Mouse (Mus musculus) testis, postnatal 10 days (tissue): ENCODE measurements around the gene Tbc1d8.

ENCODE experiments used
- DNase-seq: peaks from one replicate; pipeline ENCODE4 v3.0.0; 2021; ENCODE audit warnings: low spot score

Tbc1d8 gene

DNA sequence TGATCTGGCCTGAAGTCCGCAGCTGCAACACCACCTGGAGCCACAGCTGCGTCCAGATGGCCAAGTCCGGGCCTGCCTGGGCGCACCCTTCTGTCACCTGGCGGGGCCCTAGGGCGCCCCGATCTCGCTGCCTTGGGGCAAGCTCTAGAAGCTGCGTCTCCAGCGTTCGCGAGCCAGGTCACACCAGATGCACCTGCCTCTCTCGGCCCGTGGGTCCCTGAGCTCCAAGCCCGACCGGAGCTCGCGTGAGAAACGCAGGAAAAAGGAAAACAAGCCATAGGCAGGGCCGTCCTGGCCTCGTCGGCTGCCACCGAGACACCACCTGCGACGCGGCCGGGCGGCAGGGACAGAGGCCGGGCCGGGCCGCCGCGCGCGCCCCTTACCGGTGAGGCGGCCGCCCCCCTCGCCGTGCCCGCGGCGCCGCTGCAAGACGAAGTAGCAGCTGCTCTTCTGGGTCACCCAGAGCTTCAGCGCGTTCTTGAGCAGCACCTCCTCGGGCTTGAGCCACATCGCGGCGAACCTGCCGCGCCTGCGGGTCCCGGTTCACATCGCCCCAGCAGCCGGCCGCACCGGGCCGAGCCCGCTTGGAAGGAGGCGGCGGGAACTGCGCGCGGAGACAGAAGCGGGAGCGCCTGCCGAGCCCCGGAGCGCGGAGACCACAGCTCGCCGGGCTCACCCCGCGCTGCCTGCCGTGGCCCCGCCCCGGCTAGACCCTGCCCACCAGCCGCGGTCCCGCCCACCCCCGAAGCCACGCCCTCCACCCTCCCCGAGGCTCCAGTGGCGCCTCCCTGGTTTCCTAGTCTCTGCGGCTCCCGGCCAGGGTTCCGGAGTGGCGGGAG, at the start of gene Tbc1d8:
Gene Tbc1d8 (minus strand): TSS at position 699 of the 839 bp plus-strand sequence.
- peak; percentile 93 for DNase-seq

DNA sequence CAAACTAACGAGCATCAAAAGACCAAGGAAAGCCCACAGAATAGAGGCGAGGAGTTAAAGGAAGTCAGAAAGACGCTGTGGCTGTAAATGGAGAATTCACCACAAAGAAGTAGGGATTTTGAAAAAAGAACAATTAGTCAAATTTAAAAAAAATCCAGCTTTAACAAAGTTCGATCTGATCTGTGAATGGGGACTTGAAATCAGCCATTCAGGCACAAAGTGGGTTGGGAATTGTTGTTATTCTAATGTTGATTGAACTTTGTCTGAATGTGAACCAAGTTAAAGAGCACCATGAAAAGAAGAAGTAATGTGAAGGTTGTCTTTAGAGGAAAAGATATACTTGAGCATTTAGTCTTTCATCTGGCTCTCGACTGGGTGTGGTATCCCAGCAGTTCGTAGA, 49.8 kb upstream of the Tbc1d8 start:
- no peak for DNase-seq

DNA sequence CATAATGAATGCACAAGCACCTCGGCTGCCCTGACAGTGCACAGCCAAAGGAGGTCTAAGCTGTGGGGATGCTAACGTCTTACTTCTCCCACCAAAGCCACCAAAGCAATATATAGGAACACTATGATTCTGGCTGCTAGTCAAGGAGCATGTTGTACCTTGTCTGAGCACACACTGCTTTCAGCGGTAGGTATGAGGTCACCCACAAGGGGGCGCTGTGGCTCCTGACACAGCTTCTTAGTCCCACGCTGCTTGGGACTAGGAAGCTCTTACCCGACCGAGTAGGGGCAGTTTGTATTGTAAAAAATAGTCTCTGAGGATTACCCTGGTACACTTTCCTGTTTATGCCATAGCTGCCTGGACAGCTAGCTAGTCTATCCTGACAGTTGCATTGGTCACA, 48.9 kb upstream of the Tbc1d8 start:
- peak; percentile 92 for DNase-seq

DNA sequence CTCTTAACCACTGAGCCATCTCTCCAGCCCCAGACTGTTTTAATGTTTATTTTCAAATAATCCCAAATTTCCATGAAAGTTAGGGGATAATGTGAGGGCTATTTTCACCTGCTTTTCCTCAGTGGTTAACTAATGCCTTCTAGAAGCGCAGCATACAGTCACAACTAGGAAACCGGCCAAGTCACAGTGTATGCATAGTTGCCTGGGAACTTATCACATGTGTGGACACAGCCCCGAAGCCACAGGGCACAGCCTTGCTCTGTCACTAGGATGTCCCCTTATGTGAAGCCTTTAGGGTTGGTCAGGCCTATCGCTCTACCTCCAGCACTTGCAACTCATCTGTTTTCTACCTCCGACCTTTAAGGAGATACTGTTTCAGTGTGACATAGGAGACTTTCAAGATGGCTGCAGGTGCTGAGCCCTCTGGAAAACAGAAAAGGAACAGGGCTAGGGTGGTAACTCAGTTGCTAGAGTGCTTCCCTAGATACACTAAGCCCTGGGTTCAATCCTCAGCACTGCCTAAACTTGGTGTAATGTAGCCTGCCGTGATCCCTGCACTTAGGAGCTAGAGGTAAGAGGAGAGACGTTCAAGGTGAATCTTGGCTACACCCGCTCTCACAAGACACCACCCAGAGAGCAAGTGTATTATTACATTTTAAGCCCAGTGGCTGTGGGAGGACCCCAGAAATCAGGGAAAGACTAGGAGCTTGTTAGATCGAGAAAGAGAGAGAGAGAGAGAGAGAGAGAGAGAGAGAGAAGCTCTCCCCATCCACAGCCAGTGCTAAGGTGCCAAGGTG, 48.0 kb upstream of the Tbc1d8 start:
- no peak for DNase-seq

DNA sequence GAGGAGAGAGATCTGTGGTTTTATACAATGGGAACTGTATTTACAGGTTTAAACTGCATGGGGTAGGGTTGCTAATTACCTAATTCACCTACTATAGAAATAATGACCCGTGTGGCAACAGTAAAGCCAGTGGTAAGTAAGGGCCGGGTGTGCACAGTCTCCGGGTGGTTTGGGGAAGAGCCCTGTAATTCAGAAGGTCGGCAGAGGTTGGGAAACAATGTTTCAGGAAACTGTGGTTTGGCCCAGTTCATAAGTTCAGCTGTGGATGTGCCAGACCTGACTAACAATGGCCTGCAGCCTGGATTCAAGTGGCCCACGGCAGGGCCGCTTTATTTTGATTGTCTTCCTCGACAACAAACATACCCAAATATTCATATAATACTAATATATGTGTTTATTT, 47.2 kb upstream of the Tbc1d8 start:
- DNase-seq, result no peak

DNA sequence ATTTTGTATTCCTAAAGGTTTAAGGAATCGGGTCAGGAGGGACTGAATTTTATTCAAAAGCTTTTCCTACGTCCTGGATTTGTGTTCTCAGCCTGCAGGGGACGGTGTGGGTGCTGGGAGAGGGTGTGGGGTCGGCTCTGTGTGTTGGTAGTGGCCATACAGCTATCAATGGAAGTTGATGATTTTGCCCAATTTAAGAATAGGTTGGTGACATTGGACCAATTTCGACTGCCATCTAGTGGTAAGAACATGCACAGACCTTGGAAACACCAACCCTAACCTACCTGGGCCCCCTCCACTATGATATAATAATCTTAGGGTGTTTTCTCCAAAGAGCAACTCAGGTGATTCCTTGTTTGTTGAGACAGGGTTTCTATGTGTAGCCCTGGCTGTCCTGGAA, 44.0 kb upstream of the Tbc1d8 start:
- DNase-seq, result no peak

DNA sequence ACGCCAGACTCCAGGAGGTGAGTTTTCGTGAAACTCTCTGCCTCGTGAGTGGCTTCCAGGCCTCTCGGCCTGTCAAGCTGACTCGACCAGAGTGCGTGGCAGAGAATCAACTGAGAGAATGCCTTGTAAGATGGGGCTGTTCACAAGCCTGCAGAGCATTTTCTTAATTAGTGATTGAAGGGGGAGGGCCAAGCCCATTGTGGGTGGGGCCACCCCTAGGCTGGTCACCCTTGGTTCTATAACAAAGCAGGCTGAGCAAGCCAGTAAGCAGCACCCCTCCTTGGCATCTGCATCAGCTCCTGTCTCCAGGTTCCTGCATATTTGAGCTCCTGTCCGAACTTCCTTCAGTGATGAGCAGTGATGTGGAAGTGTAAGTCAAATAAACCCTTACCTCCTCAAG, 42.8 kb upstream of the Tbc1d8 start:
- no peak for DNase-seq

DNA sequence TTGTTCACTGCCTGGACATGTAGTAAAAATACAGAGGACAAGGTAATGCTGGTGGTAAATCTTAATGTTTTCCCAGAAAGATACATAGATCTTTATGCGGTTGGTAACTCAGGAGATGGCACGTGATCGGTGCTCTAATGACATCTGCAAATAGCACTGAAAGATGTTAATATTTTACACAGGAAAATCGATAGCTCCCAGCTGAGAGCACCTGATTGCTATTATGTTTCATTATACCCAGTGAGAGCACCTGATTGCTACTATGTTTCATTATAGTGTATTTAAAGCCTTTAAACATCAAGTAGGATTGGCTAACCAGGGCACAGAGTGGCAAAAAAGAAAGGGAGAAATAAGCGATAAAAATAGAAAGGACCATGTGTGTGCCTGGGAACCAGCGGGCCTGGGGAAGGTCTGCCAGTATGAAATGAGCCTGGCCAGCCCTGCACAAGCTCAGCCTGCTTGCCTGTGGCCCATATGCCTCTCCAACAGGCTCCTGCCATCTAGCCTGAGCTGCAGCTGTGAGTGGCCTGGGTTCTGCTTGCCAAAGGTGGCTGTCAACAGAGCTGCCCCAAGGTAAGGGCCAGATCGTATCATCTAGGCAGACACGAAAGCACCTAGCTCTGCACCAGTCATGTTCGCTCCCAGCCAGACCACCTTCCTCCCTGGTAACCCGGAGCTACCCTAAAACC, 36.9 kb upstream of the Tbc1d8 start:
- no peak for DNase-seq

DNA sequence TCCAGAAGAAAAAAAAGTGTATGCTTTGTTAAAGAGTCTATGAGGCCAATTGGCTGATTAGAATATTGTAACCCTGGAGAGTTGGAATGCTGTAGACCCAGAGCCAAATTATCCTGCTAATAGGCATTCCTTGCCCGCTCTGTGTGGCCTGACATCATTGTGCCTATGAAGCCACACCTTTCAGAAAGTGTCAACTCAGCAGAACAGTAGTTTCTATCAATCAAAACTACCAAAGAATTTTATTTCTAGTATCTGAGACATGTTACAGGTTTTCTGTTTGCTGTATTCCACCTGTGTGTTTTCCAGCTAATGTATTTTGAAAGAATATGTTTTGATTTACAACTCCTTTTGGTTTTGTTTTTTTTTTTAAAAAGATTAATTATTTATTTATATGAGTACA, 33.6 kb upstream of the Tbc1d8 start:
- no peak for DNase-seq

DNA sequence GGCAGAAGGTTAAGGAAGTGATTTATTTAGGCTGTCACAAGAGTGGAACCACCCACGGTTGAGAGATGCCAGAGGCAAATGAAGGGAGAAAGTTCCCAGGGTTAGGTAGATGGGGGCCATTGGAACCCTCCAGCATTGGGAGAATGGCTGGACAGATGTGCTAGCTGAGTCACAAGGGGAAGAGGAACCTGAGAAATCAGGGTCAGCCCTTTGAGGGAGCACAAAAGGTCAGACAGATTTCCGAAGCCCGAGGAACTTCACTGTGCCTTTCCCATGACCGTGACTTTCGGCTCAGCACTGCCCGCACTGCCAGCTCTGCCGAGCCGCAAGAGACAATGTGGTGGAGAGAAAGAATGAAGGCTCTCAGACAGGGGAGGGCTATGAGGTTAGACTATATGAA, 33.2 kb upstream of the Tbc1d8 start:
- DNase-seq, result no peak

DNA sequence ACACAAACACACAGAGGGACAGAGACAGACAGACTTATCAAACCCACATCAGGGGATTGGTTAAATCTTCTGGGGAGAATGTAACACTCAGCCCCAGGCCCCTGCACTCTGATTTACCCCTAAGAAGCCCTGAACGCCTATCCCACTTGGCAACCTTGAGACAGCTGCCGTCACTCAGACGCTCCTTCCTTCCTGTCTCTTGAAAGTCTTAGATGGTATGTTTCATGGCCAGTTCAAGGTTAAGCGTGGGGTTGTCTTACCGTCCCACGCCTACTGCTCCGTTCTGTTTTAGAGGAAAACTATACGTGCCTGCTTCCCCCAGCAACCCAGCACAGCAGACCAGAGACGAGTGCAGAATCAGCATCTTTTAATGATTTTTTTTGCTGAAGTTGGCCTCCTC, 27.0 kb upstream of the Tbc1d8 start:
- DNase-seq, result no peak

DNA sequence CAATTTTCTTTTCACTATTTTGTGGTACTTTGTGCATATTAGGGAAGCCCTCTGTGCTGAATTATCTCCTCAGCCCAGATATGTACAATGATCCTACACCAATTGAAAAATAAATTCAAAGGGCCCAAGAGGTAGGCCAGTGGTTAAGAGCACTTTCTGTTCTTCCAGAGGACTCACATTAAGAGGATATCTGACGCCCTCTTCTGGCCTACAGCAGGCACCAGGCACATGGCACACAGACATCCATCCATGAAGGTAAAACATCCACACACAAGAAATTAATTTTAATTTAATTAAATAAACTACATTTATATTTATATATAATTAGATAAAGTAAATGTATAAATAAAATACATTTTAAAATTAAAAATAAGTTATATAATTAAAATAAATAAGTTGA, 25.7 kb upstream of the Tbc1d8 start:
- no peak for DNase-seq

DNA sequence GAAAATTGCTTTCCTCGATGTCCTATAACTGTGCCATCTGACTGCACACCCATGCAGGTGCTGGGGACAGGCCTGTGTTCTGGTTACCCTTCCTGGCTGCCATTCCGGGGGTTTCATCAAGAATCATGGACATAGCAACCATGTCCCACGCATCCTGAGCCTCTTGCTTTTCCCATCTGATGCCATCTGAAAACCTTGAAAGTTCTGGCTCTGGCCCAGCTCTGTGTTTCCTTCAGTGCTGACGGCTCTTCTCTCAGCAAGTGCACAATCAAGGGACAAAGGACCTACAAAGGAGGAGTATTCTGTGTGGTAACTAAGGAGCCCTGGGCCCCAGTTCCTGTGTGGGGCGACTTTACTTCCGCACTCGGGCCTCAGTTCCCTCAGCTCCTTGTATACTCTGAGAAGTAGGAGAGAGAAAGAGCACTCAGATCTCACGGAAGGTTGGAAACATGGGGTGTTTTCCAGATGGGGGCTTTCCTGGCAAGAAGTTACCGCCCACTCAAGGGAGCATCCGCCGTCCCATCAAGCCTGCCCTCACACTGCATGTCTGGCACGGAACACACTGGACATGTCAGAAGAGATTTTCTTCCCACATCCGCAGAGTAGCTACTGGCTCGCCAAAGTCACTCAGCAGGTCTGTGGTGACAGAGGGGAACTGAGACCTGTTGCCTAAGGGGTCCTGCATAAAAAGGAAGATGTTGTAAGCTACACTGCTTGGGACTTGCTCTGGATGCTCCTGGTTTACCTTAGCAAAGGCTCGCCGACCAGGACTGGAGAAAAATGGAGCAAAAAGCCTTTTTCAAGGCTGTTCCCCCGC, 24.5 kb upstream of the Tbc1d8 start:
- no peak for DNase-seq

DNA sequence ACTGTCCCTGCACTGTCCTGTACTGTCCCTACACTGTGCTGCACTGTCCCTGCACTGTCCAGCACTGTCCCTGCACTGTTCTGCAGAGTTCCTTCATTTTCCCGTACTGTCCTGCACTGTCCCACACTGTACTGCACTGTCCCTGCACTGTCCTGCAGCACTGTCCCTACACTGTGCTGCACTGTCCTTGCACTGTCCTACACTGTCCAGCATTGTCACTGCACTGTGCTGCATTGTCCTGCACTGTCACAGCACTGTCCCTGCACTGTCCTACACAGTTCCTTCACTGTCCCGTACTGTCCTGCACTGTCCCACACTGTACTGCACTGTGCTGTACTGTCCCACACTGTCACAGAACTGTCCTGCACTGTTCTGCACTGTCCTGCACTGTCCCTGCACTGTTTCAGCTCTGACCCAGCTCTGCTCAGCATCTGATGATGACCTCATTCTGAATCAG, 21.0 kb upstream of the Tbc1d8 start:
- no peak for DNase-seq

DNA sequence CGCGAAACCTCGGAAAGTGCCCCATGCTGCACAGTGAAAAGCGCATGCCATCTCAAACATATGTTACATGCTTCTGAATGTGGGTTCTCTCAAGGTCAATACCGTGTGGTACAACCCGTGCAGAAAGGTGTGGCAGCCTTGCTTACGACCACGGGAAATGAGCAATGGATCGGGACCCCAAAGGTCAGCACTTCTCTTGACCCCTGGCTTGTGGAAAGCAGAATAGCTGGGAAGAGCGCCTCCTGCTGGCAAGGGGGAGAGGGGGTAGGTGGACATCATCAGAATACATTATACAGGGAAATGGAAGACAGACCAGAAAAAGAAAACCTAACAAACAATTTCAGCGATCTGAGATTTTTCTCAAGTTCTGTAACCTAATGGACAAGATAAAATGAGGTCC, 19.2 kb upstream of the Tbc1d8 start:
- DNase-seq, result no peak

DNA sequence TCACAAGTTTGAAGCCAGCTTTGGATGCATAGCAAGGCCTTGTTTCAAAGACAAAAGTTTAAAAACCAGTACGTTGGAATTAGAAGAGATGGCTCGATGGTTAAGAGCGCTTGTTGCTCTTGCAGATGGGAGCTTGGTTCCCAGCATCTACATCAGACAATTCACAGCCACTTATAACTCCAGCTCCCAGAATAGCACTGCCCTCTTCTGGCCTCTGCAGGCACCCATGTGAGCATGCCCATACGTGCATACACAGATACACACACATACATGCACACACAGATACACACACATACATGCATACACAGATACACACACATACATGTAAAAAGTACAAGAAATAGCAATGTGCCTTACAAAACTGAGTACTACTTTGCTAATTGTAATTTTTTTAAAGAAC, 18.4 kb upstream of the Tbc1d8 start:
- DNase-seq, result no peak

DNA sequence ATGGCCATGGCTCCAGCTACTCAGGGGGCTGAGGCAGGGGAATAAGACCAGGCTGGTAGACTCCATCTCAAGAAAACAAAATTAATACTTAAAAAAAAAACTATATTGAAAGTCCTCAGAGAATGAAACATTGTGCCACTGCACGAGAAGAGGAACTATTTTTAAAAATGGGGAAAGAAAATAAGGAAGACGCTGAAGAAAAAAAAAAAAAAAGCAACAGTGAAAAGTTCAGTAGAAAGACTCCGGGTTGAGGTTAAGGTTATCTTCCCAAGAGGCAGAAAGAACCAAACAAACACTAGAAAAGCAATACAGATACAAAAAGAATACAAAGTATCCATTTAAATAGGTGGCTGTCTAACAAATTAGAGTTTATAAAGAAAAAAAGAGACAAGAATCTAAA, 15.1 kb upstream of the Tbc1d8 start:
- no peak for DNase-seq

DNA sequence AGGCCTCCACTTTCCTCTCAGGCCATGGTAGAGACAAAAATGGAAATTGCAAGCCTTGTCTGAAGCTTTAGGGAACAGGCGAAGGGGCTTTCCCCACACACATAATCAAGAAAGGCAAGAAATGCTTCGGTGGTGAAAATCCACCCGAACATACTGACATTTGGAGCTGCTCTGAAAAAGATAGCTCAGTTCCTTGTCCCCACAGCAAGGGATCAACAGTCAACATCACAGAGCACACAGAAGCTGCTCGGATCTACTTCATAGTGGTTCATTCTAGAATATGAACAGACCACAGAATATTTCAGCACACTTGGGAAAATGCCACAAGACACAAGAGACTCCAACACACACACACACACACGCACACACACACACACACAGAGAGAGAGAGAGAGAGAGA, 14.6 kb upstream of the Tbc1d8 start:
- no peak for DNase-seq

DNA sequence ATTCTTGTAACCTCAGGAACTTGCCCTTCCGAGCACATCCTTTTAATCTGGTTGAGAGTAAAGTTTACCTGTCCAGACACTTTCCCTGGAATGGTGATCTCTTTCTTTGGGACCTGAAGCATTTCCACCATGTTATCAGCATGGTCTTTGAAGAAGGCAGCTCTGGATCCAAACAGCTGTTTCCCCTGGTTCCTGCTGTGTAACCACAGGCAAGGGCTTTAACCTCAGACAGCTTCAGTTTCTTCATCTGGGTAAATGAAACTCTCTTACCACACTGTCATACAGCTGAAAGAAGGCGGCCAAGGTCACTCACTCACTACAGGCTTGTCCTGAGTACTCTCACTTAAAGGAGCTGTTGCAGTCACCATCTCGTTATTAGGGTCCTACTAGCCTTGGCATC, 8.8 kb upstream of the Tbc1d8 start:
- DNase-seq, result no peak

DNA sequence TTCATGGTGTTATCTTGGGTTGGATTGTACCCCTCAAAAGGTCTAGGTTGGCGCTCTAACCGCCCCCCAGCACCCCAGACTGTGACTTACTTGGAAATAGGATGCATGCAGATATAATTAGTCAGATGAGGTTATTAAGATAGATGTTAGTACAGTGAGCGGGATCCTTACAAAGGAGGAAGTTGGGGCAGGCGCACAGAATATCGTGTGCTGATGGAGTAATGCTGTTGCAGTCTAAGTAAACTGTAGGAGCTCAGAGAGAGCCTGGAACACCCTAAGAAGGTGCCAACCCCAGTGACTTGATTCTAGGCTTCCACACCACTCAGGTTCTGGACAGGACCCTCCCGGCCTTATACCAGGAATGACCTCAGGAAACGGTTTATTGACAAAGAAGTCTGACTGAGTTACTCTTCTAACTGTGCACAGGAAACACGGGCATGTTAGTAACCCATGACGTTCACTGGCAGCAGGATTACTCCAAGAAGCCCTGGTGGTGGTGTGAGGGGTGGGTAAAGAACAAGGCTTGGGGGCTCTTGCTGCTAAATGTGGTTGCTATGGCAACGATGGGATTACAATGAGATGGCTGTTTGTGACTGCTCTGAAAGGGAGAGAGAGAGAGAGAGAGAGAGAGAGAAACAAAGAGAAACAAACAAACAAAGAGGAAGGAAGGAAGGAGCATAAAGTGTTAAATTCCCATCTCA, 3.7 kb upstream of the Tbc1d8 start:
- DNase-seq, result no peak

DNA sequence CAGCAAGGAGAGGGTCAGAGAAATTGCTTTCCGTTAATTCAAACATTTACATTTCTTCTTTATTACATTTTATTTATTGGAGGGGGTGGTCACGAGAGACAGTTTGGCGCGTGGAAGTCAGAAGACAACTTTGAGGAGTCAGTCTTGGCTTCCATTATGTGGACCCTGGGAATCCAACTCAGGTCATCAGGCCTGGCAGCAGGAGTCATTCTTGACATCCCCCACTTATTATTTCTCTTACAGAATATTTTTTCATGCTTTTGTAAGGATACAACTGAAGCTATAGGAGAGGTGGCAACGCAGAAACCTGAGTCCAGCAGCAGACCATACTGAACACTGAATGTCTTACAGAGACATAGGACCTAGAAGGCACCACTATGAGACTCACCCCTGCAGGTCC, 699 bp upstream of the Tbc1d8 start:
- no peak for DNase-seq

DNA sequence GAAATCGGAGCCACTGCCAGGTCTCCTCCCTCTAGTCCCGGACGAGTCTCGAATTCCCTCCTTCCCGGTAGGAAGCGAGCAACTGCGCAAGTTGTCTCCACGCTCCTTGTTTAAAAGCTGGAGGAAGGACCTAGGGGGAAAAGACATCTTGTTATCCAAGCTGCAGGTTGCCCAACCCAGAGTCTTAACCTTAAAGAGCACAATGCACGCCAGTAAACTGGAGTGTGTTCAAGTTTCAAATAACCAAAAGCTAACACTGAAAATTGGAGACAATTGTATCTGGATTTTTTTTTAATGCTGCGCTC, 293 bp upstream of the Tbc1d8 start:
- DNase-seq, result no peak
